Mouse (Mus musculus) heart, embryonic 16.5 days (tissue): ENCODE measurements around the gene Fes. TPM values are rescaled to one million over a fixed set of nuclear protein-coding genes. Genes with fewer than 3 reads are reported as not detected.
A peak's percentile ranks its signal among the peaks of the same experiment; 100 is the strongest.

Source experiments
- ATAC-seq: fragments of 200-750 bp; cut with Nextera tagmentation; replicated peaks from 2 replicates; pipeline ENCODE4 v1.8.0; 2017; ENCODE audit warnings: moderate number of reproducible peaks; ENCODE audit not compliant: insufficient read depth, low FRiP score; ENCODE audit errors: extremely low read depth
- H3K27ac ChIP-seq: fragments of 300-500 bp; sonication (generic); 2 replicates; pipeline ENCODE4 v1.5.1; 2014; ENCODE audit warnings: mild to moderate bottlenecking, low read length, control low read depth, moderate library complexity
- H3K27me3 ChIP-seq: fragments of 300-500 bp; sonication (generic); 2 replicates; pipeline ENCODE4 v1.6.1; 2014; ENCODE audit warnings: low read length, mixed read lengths; ENCODE audit not compliant: control insufficient read depth, insufficient read depth
- H3K36me3 ChIP-seq: fragments of 300-500 bp; sonication (generic); 2 replicates; pipeline ENCODE4 v1.6.1; 2014; ENCODE audit not compliant: control insufficient read depth, insufficient read depth
- H3K4me1 ChIP-seq: fragments of 300-500 bp; sonication (generic); 2 replicates; pipeline ENCODE4 v1.6.1; 2014; ENCODE audit warnings: low read length, mixed read lengths; ENCODE audit not compliant: control insufficient read depth, insufficient read depth
- H3K4me2 ChIP-seq: fragments of 300-500 bp; sonication (generic); 2 replicates; pipeline ENCODE4 v1.6.1; 2014; ENCODE audit warnings: low read depth, mild to moderate bottlenecking, control low read depth, low read length
- H3K4me3 ChIP-seq: fragments of 300-500 bp; sonication (generic); 2 replicates; pipeline ENCODE4 v1.5.1; 2014; ENCODE audit warnings: mild to moderate bottlenecking, control low read depth, low read length
- H3K9ac ChIP-seq: fragments of 300-500 bp; sonication (generic); 2 replicates; pipeline ENCODE4 v1.6.1; 2014; ENCODE audit warnings: low read length, control low read depth
- H3K9me3 ChIP-seq: fragments of 300-500 bp; sonication (generic); replicated peaks from 2 replicates; pipeline ENCODE4 v1.6.1; 2016; ENCODE audit warnings: low read length; ENCODE audit not compliant: control insufficient read depth
- WGBS: fragments of 180-500 bp; shearing (Covaris S2); extraction: QIAGEN DNeasy Blood & Tissue Kit; methylation state at CpG from one replicate; pipeline ENCODE4 v1.1.7; 2014; 5-methylcytosine and 5-hydroxymethylcytosine counted together
- polyA plus RNA-seq: library from polyadenylated mRNA; unstranded; fragments of >200 nt; fragmentation: Nextera tagmentation; extraction: Ambion mirVana; gene quantifications from 2 replicates; pipeline ENCODE4 v1.2.1, GENCODE M21; 2015

The Fes gene
- polyA plus RNA-seq, 1 experiment from 2014 or later, result 14.1 TPM

- Histone ChIP-seq H3K27ac (peak overlapping the region; percentile 53), H3K36me3 (peaks cover 26% of the 10 kb centered on the region), H3K27me3 (no peaks in the 10 kb centered on the region), H3K9ac (no peak overlapping the region), H3K4me3 (0 out of 2 replicates have a peak overlapping the region, but pooled peaks have one; percentile 15), H3K4me1 (peaks cover 27% of the 10 kb centered on the region), H3K9me3 (no peaks in the 10 kb centered on the region), H3K4me2 (peak overlapping the region; percentile 82)
- ATAC-seq, result 0 out of 2 replicates have a peak, but pooled peaks have one; percentile 15
- WGBS, result 51% methylated on average over 20 of the region's 20 CpGs
These were observed 18.9 kb downstream of the Fes start for GRCm38 (mm10) chr7:80368635-80369421.

DNA sequence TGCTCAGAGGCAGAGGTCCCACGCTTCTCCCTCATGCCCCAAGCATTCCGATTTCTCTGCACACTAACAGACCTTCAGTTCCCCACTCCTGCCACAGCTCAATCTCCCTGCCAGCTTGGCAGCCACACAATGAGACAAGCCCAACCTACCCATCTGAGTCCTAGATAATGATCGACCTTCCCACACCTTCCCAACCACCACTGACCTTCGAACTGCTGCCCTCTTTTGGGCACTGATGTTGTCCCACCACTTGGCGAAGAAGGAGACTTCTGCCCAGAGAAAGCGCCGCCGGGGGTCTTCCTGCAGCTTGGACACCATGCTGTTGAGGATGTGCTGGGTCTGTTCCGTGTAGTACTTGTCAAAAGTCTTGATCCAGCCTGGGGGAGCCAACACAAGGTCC lies 19.7 kb downstream of the Fes start:
- 82% methylated on average over 9 of the region's 9 CpGs for WGBS
- Histone ChIP-seq H3K4me2 (no peak overlapping the region), H3K9ac (no peak overlapping the region), H3K9me3 (no peaks in the 10 kb centered on the region), H3K36me3 (peaks cover 34% of the 10 kb centered on the region), H3K27me3 (no peaks in the 10 kb centered on the region), H3K4me1 (peaks cover 27% of the 10 kb centered on the region), H3K27ac (no peak overlapping the region), H3K4me3 (no peak overlapping the region)
- no peak for ATAC-seq

GRCm38 (mm10) chr7:80367232-80367631 lies 20.5 kb downstream of the Fes start:
- WGBS, result 94% methylated on average over 7 of the region's 7 CpGs
- H3K27me3 ChIP-seq, result no peaks in the 10 kb centered on the region
- H3K4me2 ChIP-seq, result no peak overlapping the region
- peaks cover 42% of the 10 kb centered on the region for H3K36me3 ChIP-seq
- H3K4me3 ChIP-seq, result no peak overlapping the region
- no peak for ATAC-seq
- no peaks in the 10 kb centered on the region for H3K9me3 ChIP-seq
- H3K9ac ChIP-seq, result no peak overlapping the region
- H3K27ac ChIP-seq, result no peak overlapping the region
- peaks cover 27% of the 10 kb centered on the region for H3K4me1 ChIP-seq

- 49% methylated on average over 2 of the region's 2 CpGs for WGBS
- Histone ChIP-seq H3K36me3 (peaks cover 55% of the 10 kb centered on the region), H3K4me1 (peaks cover 25% of the 10 kb centered on the region), H3K9me3 (no peaks in the 10 kb centered on the region; the same call in 1 of the 2 replicates), H3K27me3 (no peaks in the 10 kb centered on the region), H3K4me3 (no peak overlapping the region), H3K9ac (no peak overlapping the region), H3K27ac (no peak overlapping the region), H3K4me2 (no peak overlapping the region)
- ATAC-seq, result no peak
These were observed 22.0 kb downstream of the Fes start for GRCm38 (mm10) chr7:80365759-80366158.

GRCm38 (mm10) chr7:80360435-80360834 lies 27.3 kb downstream of the Fes start:
- H3K9ac ChIP-seq, result no peak overlapping the region
- no peaks in the 10 kb centered on the region; the same call in 1 of the 2 replicates for H3K9me3 ChIP-seq
- H3K27me3 ChIP-seq, result no peaks in the 10 kb centered on the region
- H3K36me3 ChIP-seq, result peaks cover 68% of the 10 kb centered on the region
- no peak overlapping the region for H3K4me3 ChIP-seq
- ATAC-seq, result no peak
- no peak overlapping the region for H3K4me2 ChIP-seq
- H3K4me1 ChIP-seq, result no peaks in the 10 kb centered on the region
- no peak overlapping the region for H3K27ac ChIP-seq
- WGBS, result 36% methylated on average over 3 of the region's 3 CpGs

DNA sequence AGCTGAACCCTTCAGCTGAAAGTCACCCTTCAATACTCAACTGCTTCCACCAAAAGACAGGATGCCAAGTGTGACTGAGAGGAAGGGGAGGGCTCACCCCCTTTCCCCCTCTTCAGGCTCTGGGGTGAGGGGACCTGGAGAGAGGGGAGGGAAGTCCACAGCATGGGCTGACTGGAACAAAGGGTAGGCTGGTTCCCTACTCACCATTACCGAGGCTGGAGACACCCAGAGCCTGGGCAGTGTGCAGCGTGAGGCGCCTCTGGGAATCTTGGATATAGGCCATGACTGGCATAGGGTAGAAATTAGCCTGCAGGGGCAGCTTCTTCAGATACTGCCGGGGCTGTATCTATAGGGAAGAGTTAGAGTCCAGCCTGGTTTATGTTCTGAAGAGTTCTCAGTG lies 29.7 kb downstream of the Fes start:
- no peaks in the 10 kb centered on the region; the same call in 1 of the 2 replicates for H3K9me3 ChIP-seq
- H3K27ac ChIP-seq, result no peak overlapping the region
- no peak overlapping the region for H3K4me2 ChIP-seq
- no peak overlapping the region for H3K4me3 ChIP-seq
- H3K9ac ChIP-seq, result no peak overlapping the region
- no peaks in the 10 kb centered on the region for H3K27me3 ChIP-seq
- ATAC-seq, result no peak
- 52% methylated on average over 4 of the region's 4 CpGs for WGBS
- no peaks in the 10 kb centered on the region for H3K4me1 ChIP-seq
- H3K36me3 ChIP-seq, result peaks cover 60% of the 10 kb centered on the region

DNA sequence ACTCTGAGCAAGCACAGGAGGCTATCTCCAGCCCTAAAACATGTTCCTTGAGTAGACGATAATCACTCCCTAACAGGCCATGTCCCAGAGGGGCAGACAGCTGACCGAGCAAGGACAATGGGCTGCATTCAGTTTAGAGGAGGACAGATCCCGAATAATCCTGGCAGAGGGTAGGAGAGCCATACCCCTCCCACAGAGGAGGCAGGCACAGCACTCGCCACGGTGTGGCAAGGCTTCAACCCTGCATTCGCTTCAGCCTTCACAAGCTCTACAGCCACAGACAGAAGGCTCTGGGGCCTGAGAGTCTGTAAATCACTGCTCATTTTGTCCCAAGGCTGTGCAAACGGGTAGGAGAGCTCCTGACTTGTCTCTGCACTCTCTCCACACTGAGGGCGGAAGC lies 30.6 kb downstream of the Fes start:
- 65% methylated on average over 8 of the region's 8 CpGs for WGBS
- H3K27ac ChIP-seq, result no peak overlapping the region
- no peak overlapping the region for H3K4me2 ChIP-seq
- peaks cover 52% of the 10 kb centered on the region for H3K36me3 ChIP-seq
- H3K9me3 ChIP-seq, result no peaks in the 10 kb centered on the region; the same call in 1 of the 2 replicates
- ATAC-seq, result no peak
- no peak overlapping the region for H3K9ac ChIP-seq
- H3K4me1 ChIP-seq, result no peaks in the 10 kb centered on the region
- H3K4me3 ChIP-seq, result no peak overlapping the region
- H3K27me3 ChIP-seq, result no peaks in the 10 kb centered on the region

GRCm38 (mm10) chr7:80356351-80356750 lies 31.4 kb downstream of the Fes start:
- Histone ChIP-seq H3K27me3 (no peaks in the 10 kb centered on the region), H3K9me3 (no peaks in the 10 kb centered on the region; the same call in 1 of the 2 replicates), H3K4me3 (no peak overlapping the region), H3K36me3 (peaks cover 48% of the 10 kb centered on the region), H3K27ac (no peak overlapping the region), H3K9ac (no peak overlapping the region), H3K4me1 (no peaks in the 10 kb centered on the region), H3K4me2 (no peak overlapping the region)
- WGBS, result 82% methylated on average over 13 of the region's 13 CpGs
- ATAC-seq, result no peak

- WGBS, result 88% methylated on average over 8 of the region's 8 CpGs
- no peak overlapping the region for H3K4me3 ChIP-seq
These were observed 34.8 kb downstream of the Fes start for GRCm38 (mm10) chr7:80352920-80353319.

More at GRCm38 (mm10) chr7:80352920-80353319, 34.8 kb downstream of the Fes start:
- ATAC-seq, result no peak
- H3K36me3 ChIP-seq, result peaks cover 38% of the 10 kb centered on the region
- H3K9ac ChIP-seq, result no peak overlapping the region
- no peaks in the 10 kb centered on the region for H3K9me3 ChIP-seq
- no peaks in the 10 kb centered on the region for H3K27me3 ChIP-seq
- no peak overlapping the region for H3K4me2 ChIP-seq
- no peaks in the 10 kb centered on the region for H3K4me1 ChIP-seq
- no peak overlapping the region for H3K27ac ChIP-seq
